Mouse (Mus musculus) neutrophil, adult 83 days (primary cell): Measurements from ENCODE around the gene Oprm1. TPM values are rescaled to one million over a fixed set of nuclear protein-coding genes. Genes with fewer than 3 reads are reported as not detected.

Experiments used
- total RNA-seq, 2 experiments: library from RNA; stranded (reverse); gene quantifications; one replicate each; pipeline ENCODE4 v1.2.4; 2023

Oprm1 gene
- not detected for total RNA-seq

DNA sequence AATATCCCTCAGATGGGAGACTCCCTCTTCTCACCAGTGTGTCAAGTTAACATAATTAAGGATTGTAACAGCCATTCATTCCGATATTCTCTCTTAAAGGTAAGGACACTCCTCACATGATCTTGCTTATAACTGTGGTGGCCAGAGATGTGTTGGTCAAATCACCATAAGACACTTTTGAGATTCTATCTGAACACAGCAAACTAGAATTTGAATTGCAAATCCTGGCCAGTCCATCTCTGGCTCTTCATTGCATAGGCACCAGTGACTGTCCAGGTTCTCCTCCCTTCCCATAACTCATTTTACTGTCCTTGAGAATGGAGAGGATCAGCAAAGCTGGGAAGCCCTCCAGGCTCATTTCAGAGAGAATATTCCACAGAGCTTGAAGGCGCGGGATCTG, at the start of gene Oprm1:
TSS of gene Oprm1 (plus strand) at position 301 of the 400 bp plus-strand sequence.

GRCm38 (mm10) chr10:6761287-6761811, 3.0 kb downstream of the Oprm1 start, which contains the start of gene Gm10945:
TSS of gene Gm10945 (minus strand) at chr10:6761761.

DNA sequence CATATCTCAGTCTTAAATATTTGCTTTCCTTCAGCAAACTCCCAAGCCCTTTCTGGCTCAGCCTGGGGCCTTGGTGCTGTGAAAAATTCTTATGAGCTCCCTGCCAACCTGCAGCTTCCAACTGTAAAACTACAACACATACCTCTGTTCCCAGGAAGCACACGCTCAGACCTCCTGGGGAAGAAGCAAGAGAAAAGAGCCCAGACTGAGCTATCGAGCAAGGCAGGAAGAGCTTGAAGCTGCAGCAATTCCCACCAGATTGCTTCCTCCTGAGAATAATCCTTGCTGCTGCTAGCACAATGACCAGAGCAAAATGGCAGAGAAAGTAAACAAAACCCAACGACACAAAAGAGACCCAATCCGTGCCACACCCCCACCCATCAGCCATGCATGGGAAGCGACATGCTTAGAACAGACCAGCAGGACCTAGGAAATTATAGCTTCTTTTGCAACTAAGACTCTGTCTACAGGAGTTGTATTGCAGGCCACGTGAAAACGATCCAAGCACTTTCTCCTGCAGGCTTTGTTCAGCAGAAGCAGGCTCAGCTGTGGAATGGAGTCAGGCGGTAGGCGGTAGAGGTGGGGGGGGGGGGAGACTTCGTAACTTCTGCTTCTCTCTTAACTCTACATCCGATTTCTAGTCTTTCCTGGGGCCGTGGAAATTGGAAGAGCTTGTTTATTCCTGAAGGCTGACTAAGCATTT, 294.2 kb downstream of the Oprm1 start, which contains the start of gene Ipcef1:
TSS of gene Ipcef1 (minus strand) at position 164 of the 703 bp plus-strand sequence.

Other genes starting within 250 kb of the Oprm1 start
- gene Gm10945, start 3.3 kb downstream of the Oprm1 start, total RNA-seq: not detected